Mouse (Mus musculus) embryonic fibroblast, embryonic 13.5 days (primary cell): ENCODE data around the gene Tbxa2r.
A peak's percentile ranks its signal among the peaks of the same experiment; 100 is the strongest.

ENCODE experiments used
- CTCF ChIP-seq: IDR thresholded peaks from 2 replicates; pipeline ENCODE4 v1.5.1; 2011; ENCODE audit warnings: mild to moderate bottlenecking, control low read depth, low read length, moderate library complexity, borderline replicate concordance; ENCODE audit not compliant: insufficient read depth
- POLR2A ChIP-seq: IDR thresholded peaks from 2 replicates; pipeline ENCODE4 v1.6.1; 2011; ENCODE audit warnings: low read depth, mild to moderate bottlenecking, control low read depth, low read length, moderate library complexity

- TF ChIP-seq POLR2A (peak; percentile 25; the same call in 1 of the 2 replicates), CTCF (no peak)
These were observed 7.1 kb downstream of the Tbxa2r start for GRCm38 (mm10) chr10:81335393-81336340.
